Mouse (Mus musculus): ENCODE results near the gene Clpsl2. TPM values are rescaled to one million over a fixed set of nuclear protein-coding genes. Genes with fewer than 3 reads are reported as not detected.

Clpsl2 gene
- total RNA-seq (2023), result not detected

GRCm38 (mm10) chr17:28549111-28549510 lies at the start of gene Clpsl2:
Gene Clpsl2, plus strand, starts transcription at chr17:28549411.

DNA sequence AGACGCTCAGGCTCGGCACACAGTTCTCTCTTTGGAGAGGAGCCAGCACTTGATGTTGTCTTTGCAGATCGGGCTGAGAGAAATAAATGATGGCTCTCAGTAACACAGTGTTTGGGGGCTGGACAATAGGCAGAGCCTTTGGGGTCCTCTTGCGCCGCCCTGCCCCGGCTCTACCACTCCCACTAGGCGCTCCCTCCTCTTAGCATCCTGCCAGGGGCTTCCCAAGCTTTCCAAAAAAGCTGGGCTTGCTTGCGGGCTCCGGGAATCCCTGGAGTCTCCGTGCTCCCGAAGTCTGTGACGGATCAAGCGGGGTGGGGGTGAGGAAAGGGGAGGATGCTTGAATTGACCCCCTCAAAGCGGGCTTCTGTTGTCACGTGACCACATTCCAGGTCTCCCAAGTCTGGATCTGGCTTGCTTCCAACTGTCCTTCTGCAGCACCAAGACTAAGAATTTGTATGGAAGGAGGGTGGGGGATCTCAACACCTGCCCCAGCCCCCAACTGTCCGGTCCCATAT lies 31.7 kb upstream of the Clpsl2 start, which contains the start of gene Fkbp5:
Fkbp5 (minus strand) TSS at position 87 of the 515 bp plus-strand sequence.

GRCm38 (mm10) chr17:28530506-28530905 lies 18.7 kb upstream of the Clpsl2 start, which contains the start of gene Armc12:
Gene Armc12, plus strand, starts transcription at chr17:28530806.

DNA sequence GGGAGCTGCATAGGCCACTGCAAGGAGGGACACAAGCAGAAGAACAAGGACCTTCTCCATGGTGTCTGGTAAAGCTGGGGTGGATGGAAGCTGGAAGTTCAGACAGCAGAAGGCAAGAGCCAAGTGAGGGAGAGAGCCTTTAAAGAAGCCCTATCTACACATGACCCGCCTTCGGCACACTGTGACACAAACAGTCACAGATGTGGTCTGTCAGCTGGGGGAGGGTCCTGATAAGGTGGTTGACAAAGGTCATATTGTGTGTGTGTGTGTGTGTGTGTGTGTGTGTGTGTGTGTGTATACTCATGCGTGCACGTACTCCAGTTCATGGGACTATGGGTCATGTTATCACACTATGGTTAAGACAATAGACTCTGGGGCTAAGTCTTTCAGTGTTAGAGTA lies 11.4 kb downstream of the Clpsl2 start, which contains the start of gene Clps:
Clps (minus strand) TSS at position 169 of the 400 bp plus-strand sequence.

DNA sequence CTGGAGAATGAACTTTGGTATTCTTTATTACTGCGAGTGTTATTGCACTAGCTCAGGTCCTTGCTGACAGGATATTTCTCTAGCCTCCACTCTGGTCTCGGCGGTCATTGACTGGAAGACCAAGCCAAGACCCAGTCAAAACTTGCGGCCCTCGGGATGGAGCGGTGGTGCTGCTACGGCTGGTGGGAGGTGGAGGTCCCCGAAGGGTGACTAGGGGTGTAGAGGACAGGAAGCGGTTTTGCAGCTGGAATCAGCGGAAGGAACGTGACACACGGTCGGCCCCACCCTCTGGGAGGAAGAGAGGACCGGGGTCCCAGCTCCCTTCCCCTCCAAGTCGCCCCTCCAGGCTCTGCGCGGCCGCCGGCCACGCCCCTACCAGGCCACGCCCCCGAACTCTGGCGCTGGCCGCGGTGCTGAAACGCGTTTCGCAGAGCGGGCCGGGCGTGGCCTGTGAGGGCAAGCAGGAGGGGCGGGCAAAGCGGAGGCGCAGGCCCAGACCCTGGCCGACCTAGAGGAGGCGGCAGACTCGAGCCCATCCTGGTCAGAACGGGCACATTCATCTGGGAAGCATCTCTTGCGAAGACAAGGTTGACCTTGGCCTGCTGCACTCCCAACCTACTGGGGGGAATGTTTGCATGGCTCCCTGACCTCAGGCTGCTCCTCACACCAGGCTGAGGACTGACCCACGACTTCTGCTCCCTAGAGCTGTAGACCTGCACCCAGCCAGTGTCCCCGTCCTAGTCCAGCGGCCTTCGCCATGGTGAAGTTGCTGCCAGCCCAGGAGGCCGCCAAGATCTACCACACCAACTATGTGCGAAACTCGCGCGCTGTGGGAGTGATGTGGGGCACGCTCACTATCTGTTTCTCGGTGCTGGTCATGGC lies 26.3 kb downstream of the Clpsl2 start, which contains the start of gene Lhfpl5:
Lhfpl5 (plus strand) TSS at position 398 of the 882 bp plus-strand sequence.

Other genes with a start within 250 kb of the Clpsl2 start
- 10 to 100 TPM; 15.0 to 16.1 TPM for gene Fance, start 235.9 kb upstream of the Clpsl2 start, total RNA-seq (2023)
- 100 to 1,000 TPM; 587 to 664 TPM for gene Rpl10a, start 220.9 kb upstream of the Clpsl2 start, total RNA-seq (2023)
- gene Tead3, start 198.6 kb upstream of the Clpsl2 start, total RNA-seq (2023), result 1 to 10 TPM in 1 of 2 experiments, under 1 TPM in 1; 0.88 to 1.4 TPM
- gene Tulp1, start 184.2 kb upstream of the Clpsl2 start, total RNA-seq (2023), result not detected
- 10 to 100 TPM; 36.6 to 47.0 TPM for gene Fkbp5, start 31.9 kb upstream of the Clpsl2 start, total RNA-seq (2023)
- gene Armc12, start 18.6 kb upstream of the Clpsl2 start, total RNA-seq (2023), result 1 to 10 TPM; 1.1 to 1.8 TPM
- not detected for gene Clps, start 11.4 kb downstream of the Clpsl2 start, total RNA-seq (2023)
- gene Lhfpl5, start 26.2 kb downstream of the Clpsl2 start, total RNA-seq (2023), result not detected
- 10 to 100 TPM; 57.5 to 66.0 TPM for gene Srpk1, start 73.3 kb downstream of the Clpsl2 start, total RNA-seq (2023)
- 1 to 10 TPM; 2.2 to 3.3 TPM for gene Slc26a8, start 140.8 kb downstream of the Clpsl2 start, total RNA-seq (2023)
- gene Mapk14, start 141.9 kb downstream of the Clpsl2 start, total RNA-seq (2023), result 100 to 1,000 TPM; 212 to 226 TPM
- gene AC170998.1, start 176.7 kb downstream of the Clpsl2 start, total RNA-seq (2023), result 10 to 100 TPM; 15.1 to 15.5 TPM
- gene Mapk13, start 219.9 kb downstream of the Clpsl2 start, total RNA-seq (2023), result 100 to 1,000 TPM; 149 to 167 TPM